8 mouse cellular contexts compared by ENCODE assay signal in the genomic region with DNA sequence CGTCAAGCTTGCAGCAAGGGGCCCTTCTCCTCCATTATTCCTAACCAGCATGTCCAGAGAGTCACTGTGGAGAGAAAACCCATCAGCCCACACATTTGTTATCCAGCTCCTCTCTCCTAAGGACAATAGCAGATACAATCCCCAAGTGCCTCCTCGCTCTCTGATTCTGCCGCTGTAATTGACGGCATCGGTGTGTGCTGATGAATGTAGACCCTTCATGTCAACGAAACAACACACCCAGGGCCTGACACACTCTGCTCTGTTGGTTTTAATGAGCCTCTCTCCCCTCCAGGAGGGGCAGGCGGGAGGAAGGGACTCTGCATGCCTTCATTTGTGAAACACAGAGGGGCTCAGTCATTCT. TPM values are rescaled to one million over a fixed set of nuclear protein-coding genes. Genes with fewer than 3 reads are reported as not detected.
DNase-seq lines count a peak whose midpoint lies in the region; ATAC-seq lines count a peak whose summit lies in the region.

No protein-coding gene starts in this region.

- H3K36me3 ChIP-seq in embryonic facial prominence, embryonic 15.5 days = peaks cover 34% of the 10 kb centered on the region
- peaks cover 10% of the 10 kb centered on the region for H3K36me3 ChIP-seq in hindbrain, embryonic 15.5 days
- H3K36me3 ChIP-seq in midbrain, embryonic 16.5 days (ENCODE audit: control insufficient read depth, insufficient read depth, low read length) = peaks cover 6% of the 10 kb centered on the region; the same call in 1 of the 2 replicates
- H3K36me3 ChIP-seq in liver, embryonic 12.5 days = peaks cover 44% of the 10 kb centered on the region

- 0 out of 2 replicates have a peak, but pooled peaks cover 3% of the 10 kb centered on the region for H3K9me3 ChIP-seq in embryonic facial prominence, embryonic 15.5 days (replicated peaks)
- 0 out of 2 replicates have a peak, but pooled peaks cover 5% of the 10 kb centered on the region for H3K9me3 ChIP-seq in hindbrain, embryonic 15.5 days
- no peaks in the 10 kb centered on the region; the same call in 1 of the 2 replicates for H3K9me3 ChIP-seq in midbrain, embryonic 16.5 days (replicated peaks; ENCODE audit: control insufficient read depth, low read length, poor library complexity, severe bottlenecking)
- H3K9me3 ChIP-seq in liver, embryonic 12.5 days (replicated peaks) = peaks cover 8% of the 10 kb centered on the region

- no peak for ATAC-seq in embryonic facial prominence, embryonic 15.5 days (ENCODE audit: insufficient number of reproducible peaks, low FRiP score, low TSS enrichment, low read depth)
- peak; percentile 17 for ATAC-seq in hindbrain, embryonic 15.5 days (ENCODE audit: low FRiP score, low read depth)
- ATAC-seq in midbrain, embryonic 16.5 days = peak; percentile 39
- ATAC-seq in liver, embryonic 12.5 days = no peak

- peaks cover 23% of the 10 kb centered on the region for H3K4me1 ChIP-seq in embryonic facial prominence, embryonic 15.5 days
- peaks cover 33% of the 10 kb centered on the region for H3K4me1 ChIP-seq in hindbrain, embryonic 15.5 days (replicated peaks)
- H3K4me1 ChIP-seq in midbrain, embryonic 16.5 days (ENCODE audit: control insufficient read depth, insufficient read depth, low read length) = peaks cover 27% of the 10 kb centered on the region
- H3K4me1 ChIP-seq in liver, embryonic 12.5 days = no peaks in the 10 kb centered on the region

- H3K27me3 ChIP-seq in embryonic facial prominence, embryonic 15.5 days = no peaks in the 10 kb centered on the region
- no peaks in the 10 kb centered on the region for H3K27me3 ChIP-seq in hindbrain, embryonic 15.5 days
- no peaks in the 10 kb centered on the region for H3K27me3 ChIP-seq in midbrain, embryonic 16.5 days (ENCODE audit: control insufficient read depth, insufficient read depth, low read depth, low read length)
- no peaks in the 10 kb centered on the region for H3K27me3 ChIP-seq in liver, embryonic 12.5 days (replicated peaks)

- H3K27ac ChIP-seq in embryonic facial prominence, embryonic 15.5 days (replicated peaks) = peak overlapping the region; percentile 78
- peak overlapping the region; percentile 70 for H3K27ac ChIP-seq in hindbrain, embryonic 15.5 days (replicated peaks)
- peak overlapping the region; percentile 63 for H3K27ac ChIP-seq in midbrain, embryonic 16.5 days (ENCODE audit: low read length)
- no peak overlapping the region for H3K27ac ChIP-seq in liver, embryonic 12.5 days

- H3K4me3 ChIP-seq in embryonic facial prominence, embryonic 15.5 days (replicated peaks) = no peak overlapping the region
- no peak overlapping the region for H3K4me3 ChIP-seq in hindbrain, embryonic 15.5 days
- no peak overlapping the region for H3K4me3 ChIP-seq in midbrain, embryonic 16.5 days (ENCODE audit: low read depth, low read length)
- no peak overlapping the region for H3K4me3 ChIP-seq in liver, embryonic 12.5 days

- H3K9ac ChIP-seq in embryonic facial prominence, embryonic 15.5 days = no peak overlapping the region
- H3K9ac ChIP-seq in hindbrain, embryonic 15.5 days = no peak overlapping the region
- no peak overlapping the region for H3K9ac ChIP-seq in midbrain, embryonic 16.5 days (ENCODE audit: low read depth, low read length)
- H3K9ac ChIP-seq in liver, embryonic 12.5 days = no peak overlapping the region

- H3K4me2 ChIP-seq in embryonic facial prominence, embryonic 15.5 days (replicated peaks) = 0 out of 2 replicates have a peak overlapping the region, but pooled peaks have one; percentile 10
- no peak overlapping the region for H3K4me2 ChIP-seq in hindbrain, embryonic 15.5 days
- H3K4me2 ChIP-seq in midbrain, embryonic 16.5 days (ENCODE audit: low read length) = no peak overlapping the region
- H3K4me2 ChIP-seq in liver, embryonic 12.5 days = no peak overlapping the region

- 48% methylated on average over 7 of the region's 7 CpGs for WGBS in embryonic facial prominence, embryonic 15.5 days
- WGBS in hindbrain, embryonic 15.5 days = 20% methylated on average over 7 of the region's 7 CpGs
- 12% methylated on average over 7 of the region's 7 CpGs for WGBS in midbrain, embryonic 16.5 days
- WGBS in liver, embryonic 12.5 days (ENCODE audit: insufficient replicate concordance) = 76% methylated on average over 7 of the region's 7 CpGs

- peak; percentile 58 for DNase-seq in embryo, embryonic 11 days
- no peak for DNase-seq in MN1 (ENCODE audit: low spot score)
- DNase-seq in Muller cell, postnatal 12 days (ENCODE audit: inconsistent ontology term) = no peak
- no peak for DNase-seq in urinary bladder, postnatal 25 days (ENCODE audit: low spot score)

RNA-seq across cellular contexts. Expression of a gene that starts 27.8 kb away (rescaled TPM):
- 74.3 and 76.9 TPM in 2 replicates for polyA plus RNA-seq in embryonic facial prominence, embryonic 15.5 days (2015; fragmentation: Nextera tagmentation; extraction: Ambion mirVana)
- 61.3 and 62.6 TPM in 2 replicates for polyA plus RNA-seq in hindbrain, embryonic 15.5 days (2015; fragmentation: Nextera tagmentation; extraction: Ambion mirVana)
- 62.7 and 68.6 TPM in 2 replicates for polyA plus RNA-seq in midbrain, embryonic 16.5 days (2015; fragmentation: Nextera tagmentation; extraction: Ambion mirVana)
- 45.4 and 49.6 TPM in 2 replicates for polyA plus RNA-seq in liver, embryonic 12.5 days (2016; fragmentation: Nextera tagmentation; extraction: Ambion mirVana)

Comparison
In these comparisons a context has a peak if more than half of its experiments do, and no peak if none do; other contexts are left out.
1. ATAC-seq: peak in hindbrain, embryonic 15.5 days (single experiment) and midbrain, embryonic 16.5 days (single experiment); none in embryonic facial prominence, embryonic 15.5 days (single experiment) and liver, embryonic 12.5 days (single experiment).